Mouse (Mus musculus) right cerebral cortex, postnatal 10 days (tissue): ENCODE results near the gene Wnt6.

Experiments used
- DNase-seq, 2 experiments: peaks; one replicate each; pipeline ENCODE4 v3.0.0; 2021; ENCODE audit warnings: low spot score in 2 of 2

Gene Wnt6

DNA sequence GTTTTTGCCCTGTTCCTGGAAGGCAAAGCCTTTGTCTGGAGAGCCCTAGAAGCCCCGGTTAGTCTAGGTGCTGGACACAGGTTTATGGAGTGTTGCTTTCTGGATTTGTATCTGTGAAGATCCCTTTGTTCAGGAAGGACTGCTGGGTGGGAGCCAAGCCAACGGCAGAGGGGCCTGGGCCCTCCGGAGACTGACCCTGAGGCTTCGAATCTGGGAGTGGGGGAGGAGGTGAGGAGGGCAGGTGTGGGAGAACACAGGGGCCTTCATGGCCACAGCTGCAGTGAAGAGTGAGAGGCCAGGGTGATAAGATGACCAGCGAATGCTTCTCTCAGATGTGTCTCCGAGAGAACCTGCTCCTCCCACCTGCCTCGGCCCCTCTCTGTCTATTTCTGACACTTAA lies 2.4 kb downstream of the Wnt6 start:
- DNase-seq: no peak

DNA sequence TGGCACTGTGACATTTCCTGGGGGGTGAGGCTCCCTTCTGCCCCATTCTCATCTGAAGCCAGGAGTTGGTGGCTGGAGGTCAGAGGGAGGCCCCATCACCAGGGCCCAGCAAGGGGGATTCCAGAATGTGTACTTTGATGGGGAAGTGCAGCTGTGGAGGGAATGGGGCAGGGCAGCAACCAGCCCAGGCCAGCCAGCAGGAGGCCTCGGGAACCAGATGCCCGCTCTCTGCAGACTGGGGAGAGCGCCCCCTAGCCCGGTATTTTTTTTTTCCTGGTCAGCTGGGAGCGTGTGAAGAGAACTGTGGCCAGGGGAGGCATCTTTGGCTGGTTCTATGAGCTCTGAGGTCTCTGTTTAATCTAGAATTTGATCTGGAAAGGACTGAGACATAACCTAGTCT lies 4.1 kb downstream of the Wnt6 start:
- peak in 1 of 2 experiments; percentile 41 for DNase-seq

DNA sequence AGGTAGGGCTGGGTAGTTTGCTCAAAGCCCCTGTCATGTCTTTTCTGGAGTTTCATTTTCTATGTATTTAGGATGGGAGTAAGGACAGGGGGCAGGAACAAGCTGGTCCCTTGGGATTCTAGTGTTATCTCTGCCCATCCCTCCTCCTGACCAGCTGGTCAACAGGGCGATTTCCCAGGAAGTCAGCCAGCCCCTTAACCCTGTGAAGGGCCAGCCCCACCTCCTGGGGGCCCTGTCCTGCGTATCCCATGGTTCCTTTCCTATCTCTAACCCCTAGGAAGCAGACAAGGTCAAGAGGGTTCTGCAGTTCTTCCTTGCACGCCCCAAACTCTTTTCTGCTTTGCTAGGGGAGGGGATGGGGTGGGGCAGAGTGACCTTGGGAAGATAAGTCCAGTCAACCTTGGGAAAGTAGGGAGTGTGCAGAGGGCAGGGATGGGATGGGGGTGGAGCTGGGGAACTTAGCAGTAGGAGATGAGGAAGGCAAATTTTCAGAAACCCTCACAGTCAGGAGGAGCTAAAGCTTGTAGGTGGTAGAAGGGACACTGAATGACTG lies 7.3 kb downstream of the Wnt6 start:
- DNase-seq: no peak

DNA sequence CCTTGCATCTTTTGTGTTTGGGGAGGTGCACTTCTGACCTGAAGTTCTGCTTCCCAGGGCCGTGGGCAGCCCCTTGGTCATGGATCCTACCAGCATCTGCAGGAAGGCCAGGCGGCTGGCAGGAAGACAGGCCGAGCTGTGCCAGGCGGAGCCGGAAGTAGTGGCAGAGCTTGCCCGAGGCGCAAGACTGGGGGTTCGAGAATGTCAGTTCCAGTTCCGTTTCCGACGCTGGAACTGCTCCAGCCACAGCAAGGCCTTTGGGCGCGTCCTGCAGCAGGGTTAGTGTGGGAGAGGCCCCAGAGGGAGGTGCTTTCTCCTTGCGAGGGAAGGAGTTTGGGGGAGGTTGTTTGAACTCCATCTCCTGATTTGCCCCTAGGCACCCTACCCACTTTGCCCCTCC lies 10.4 kb downstream of the Wnt6 start:
- no peak for DNase-seq

DNA sequence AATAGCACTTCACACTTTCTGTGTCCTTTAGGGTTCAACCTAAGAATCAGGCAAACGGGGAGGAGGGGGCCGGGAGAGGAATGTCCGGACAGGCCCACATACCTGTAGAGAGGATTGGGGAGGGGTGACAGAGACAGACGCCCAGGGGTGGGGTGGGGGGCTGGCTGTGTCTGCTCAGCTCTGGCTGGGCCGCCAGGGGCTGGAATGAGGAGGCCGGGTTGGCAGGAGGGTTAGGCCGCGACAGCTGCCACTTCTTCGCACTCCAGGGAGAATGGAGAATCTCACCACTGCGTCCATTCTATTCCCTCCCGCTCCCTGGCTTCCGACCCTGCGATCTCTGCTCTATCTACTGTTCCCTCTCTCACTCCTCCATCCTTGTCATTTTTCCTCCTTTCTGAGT lies 11.9 kb downstream of the Wnt6 start:
- no peak for DNase-seq

DNA sequence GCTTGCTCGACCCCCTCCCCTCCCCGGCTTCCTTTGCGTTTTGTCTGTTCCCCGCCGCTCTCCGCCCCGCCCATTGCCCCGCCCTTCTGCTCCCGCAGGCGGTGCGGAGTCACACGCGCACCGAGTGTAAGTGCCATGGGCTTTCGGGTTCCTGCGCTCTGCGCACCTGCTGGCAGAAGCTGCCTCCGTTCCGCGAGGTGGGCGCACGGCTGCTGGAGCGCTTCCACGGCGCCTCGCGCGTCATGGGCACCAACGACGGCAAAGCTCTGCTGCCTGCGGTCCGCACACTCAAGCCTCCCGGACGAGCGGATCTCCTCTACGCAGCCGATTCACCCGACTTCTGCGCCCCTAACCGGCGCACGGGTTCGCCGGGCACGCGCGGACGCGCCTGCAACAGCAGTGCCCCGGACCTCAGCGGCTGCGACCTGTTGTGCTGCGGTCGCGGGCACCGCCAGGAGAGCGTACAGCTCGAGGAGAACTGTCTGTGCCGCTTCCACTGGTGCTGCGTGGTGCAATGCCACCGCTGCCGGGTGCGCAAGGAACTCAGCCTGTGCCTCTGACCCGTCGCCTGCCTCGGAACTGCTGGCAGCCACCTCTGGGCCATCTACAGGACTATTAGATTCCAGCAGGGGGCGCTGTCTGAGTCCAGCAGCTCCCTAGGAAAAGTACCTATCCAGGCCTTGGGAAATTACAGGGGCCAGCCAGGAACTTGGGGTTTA lies 12.5 kb downstream of the Wnt6 start:
- peak in 1 of 2 experiments; percentile 64 for DNase-seq

DNA sequence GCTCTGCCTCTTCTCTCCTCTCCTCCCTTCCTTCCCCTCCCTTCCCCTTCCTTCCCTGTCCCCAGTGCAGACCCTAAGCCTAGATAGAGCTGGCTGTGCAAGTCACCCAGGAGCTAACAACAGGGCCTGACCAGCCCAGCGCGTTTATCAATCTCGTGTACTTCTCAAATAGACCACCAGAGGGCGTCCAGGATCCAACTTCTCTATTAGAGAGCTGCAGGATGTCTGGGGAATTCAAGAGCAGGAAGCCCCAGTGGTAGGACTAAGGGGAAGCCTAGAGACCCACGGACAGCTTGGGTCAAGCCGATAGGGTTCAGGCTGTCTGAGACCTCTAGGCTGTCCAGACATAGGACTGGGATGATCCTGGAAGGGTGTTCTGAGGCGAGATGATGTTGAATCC lies 16.2 kb downstream of the Wnt6 start:
- DNase-seq: peak; percentile 86 to 88

DNA sequence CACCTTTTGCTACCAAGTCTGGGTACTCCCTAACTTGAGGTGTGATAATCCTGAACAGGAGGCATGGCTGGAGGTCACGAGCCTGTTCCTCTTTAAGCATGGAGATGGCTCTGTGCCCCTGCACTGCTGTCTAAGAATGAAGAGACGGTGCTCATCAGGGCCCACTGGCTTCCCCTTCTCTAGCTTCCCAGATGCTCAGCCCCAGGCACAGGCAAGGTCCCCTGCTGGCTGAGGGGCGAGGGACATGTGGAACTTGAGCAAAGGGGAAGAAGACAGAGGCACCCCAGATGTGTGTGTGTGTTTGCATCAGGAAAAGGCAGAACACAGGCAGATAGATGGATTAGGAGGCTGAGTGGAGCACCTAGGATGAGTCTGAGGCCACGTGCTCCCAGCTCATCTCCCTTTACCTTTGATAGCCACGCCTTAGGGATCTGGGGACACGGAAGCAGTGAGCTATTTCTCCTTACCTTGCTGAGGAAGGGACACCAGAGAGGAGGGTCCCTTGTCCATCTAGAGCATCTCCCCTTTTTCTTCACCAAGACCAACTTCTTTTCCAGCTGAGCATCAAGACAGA lies 17.0 kb downstream of the Wnt6 start:
- no peak for DNase-seq

DNA sequence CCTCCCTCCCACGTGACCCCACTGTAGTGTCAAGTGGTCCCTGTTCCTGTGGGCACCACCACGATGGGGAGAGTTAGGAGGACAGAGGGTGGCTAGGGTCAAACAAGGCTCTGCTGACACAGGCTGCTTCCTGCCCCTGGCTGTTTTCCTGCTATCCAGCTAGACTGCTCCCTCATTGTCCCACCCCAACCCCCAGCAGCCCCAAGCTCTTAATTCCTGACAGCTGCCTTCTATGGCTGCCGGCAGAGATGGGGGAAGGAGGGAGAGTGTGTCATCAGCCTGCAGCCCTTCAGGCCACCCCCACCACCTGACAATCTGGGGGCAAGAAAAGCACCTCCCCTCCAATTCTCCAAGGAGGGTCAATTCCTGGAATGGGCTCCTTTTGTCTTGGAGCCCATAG lies 18.4 kb downstream of the Wnt6 start:
- DNase-seq: no peak

DNA sequence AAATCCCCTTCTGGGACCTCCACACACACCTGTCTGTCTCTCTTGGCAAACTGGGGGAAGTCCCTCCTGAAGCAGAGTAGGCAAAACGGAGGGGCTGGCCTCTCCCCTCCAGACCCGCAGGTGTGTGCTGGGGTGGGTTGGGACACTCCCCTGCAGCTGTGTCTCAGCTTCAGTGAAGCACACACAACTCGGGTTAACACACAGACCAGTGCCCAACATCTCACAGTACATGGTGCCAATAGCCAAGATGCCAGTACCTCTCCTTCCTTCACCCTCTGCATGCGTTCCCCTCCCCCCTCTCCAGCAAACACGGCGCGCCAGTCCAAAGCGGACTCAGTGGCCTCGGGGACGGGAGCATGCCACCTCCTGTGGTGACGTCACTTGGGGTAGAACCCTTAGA lies 19.6 kb downstream of the Wnt6 start, which contains the start of gene Wnt10a:
Gene Wnt10a (plus strand): TSS at position 268 of the 400 bp plus-strand sequence.
- no peak for DNase-seq

DNA sequence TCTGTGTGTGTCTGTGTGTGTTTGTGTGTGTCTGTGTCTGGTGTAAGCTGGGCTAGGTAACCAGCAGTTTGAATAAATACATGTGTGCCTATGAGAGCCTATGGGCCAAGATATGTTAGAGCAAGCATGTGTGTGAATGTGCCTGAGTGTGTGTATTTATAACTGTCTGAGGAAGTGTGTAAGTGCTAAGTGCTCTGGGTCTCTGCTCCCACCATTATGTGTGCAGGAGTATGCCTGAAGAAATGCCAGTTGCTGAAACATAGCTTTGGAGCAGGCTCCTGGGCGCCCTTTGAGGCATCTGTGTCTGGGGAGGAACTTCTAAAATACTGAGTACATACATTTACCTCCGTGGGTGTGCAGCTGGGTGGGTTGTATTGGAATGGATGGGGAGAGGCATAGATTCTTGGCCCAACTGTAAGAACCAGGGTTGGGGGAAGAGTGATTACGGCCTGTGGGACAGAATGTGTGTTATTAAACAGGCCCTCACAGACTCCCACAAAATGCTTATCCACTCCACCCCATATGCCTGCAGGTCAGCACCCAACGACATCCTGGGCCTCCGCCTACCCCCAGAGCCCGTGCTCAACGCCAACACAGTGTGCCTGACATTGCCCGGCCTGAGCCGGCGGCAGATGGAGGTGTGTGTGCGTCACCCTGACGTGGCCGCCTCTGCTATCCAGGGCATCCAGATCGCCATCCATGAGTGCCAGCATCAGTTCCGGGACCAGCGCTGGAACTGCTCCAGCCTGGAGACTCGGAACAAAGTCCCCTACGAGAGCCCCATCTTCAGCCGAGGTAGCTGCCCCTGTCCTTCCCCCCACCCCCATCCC lies 21.4 kb downstream of the Wnt6 start:
- no peak for DNase-seq

DNA sequence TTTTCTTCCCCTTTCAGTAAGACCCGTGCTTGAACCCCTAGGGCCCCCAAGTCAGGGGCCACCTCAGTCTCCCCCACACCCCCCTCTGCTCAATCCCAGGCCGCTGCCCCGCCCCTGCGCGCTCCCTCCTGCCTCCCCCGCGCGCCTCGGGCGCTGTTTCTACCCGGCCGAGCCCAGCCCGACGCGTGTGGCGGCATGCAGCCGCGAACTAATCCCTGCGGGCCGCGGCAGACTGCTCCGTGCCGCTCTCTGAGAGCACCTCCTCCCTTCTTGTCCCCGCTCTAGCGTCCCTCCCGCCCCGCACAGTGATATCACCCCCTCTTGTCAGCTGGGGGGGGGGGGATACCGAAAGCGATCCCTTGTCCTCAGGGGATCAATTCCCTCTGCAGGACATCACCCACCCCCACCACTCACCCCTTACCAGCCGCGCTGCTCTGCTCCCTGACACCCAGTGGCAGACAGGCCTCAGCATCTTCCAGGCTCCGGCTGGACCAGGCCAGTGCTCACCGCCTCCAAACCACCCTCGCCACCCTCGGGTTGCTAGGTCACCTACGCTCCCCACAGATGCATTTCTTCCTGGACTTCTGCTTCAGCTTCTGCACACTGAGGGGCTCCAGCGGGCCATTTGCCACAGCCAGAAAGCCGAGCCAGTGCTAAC lies 22.9 kb downstream of the Wnt6 start:
- DNase-seq: no peak

DNA sequence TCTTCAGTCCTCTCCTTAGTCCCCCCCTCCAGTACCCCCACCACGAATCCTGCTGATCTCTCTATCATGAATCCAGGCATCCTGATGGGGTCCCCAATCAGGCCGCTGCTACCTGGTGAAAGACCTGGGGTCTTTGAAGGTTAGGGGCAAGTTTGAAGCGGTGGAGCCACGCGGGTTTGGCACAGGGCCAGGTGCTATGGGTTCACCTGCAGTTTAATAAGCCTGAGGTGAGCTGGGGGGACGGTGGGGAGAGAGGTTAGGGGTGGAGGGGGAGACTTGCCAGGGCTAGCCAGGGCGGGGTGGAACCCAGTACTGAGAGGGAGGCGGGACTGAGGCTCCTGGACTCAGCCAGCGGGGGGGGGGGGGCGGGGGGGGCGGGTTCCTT lies 23.4 kb downstream of the Wnt6 start:
- no peak for DNase-seq

DNA sequence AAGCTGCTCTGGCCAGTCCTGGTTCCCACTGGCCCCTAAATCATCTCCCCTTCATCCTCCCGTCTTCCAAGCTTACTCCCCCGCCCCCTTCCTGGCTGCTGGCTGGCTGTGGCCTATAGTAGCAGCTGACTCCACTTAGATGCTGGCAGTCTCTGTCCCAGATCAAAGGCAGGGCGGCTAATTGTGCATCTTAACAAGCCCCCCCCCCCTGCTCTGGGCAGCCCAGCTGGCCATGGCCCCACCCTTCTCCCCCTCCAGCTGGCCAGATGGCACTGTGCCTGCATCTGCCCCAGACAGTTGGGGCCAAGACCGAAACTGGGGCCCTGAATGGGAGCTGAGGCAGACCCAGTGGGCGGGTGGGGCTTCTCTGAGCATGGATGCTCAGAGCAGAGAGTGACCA lies 25.8 kb downstream of the Wnt6 start:
- DNase-seq: peak; percentile 77 to 83

DNA sequence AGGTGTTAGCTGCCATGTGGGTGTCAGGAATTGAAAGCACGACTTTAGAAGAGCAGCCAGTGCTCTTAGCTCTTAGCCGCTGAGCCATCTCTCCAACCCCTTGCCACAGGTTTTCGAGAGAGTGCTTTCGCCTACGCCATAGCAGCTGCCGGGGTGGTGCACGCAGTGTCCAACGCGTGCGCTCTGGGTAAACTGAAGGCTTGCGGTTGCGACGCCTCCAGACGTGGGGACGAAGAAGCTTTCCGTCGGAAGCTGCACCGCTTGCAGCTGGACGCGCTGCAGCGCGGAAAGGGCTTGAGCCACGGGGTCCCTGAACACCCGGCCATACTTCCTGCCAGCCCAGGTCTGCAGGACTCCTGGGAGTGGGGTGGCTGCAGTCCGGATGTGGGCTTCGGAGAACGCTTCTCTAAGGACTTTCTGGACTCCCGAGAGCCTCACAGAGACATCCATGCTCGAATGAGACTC lies 28.8 kb downstream of the Wnt6 start:
- DNase-seq: peak in 1 of 2 experiments; percentile 36

DNA sequence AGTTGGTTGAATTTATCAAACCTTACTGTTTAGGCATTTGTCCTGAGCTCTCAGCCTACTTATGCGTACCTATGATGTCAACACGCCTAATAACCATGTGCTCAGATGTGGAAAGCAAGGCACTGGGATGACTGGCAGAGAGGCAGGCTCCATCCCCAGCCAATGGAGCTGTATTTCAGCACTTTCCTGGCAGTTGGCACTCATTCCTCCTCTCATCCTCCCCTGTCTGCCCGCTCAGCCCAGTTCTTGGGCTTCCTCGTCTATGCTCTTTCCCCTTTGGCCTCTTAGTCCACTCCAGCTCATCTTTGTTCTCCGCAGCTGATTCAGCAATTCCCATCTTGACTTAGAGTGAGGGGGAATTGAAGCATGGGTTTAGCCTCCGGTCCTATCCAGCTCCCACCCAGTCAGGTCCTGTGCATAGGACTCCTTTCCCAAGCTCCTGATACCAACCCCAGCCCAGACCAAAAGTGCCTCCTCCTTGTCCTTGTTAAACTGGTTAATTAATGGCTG lies 30.0 kb downstream of the Wnt6 start:
- DNase-seq: no peak

DNA sequence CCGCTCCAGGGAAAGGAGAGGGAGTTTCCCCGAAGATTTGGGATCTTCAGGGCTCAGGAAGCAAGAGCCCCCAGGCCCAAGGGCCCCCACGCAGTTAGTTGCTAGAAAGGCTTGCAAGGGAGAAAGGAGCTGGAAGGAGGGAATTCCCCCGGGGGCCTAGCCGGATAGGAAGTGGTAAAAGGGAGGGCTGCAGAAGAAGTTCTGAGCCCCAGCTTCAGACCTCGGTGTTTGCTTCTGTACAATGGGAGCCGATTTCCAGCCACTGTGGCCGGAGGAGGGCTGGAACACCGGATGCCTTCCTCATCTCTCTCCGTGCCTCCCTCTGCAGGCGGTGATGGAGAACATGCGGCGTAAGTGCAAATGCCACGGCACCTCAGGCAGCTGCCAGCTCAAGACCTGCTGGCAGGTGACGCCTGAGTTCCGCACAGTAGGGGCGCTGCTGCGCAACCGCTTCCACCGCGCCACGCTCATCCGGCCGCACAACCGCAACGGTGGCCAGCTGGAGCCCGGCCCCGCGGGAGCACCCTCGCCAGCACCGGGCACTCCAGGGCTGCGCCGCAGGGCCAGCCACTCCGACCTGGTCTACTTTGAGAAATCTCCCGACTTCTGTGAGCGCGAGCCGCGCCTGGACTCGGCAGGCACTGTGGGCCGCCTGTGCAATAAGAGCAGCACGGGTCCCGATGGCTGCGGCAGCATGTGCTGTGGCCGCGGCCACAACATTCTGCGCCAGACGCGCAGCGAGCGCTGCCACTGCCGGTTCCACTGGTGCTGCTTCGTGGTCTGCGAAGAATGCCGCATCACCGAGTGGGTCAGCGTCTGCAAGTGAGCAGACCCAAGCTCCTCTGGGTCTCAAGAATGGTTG lies 31.3 kb downstream of the Wnt6 start:
- DNase-seq: peak; percentile 75 to 81

DNA sequence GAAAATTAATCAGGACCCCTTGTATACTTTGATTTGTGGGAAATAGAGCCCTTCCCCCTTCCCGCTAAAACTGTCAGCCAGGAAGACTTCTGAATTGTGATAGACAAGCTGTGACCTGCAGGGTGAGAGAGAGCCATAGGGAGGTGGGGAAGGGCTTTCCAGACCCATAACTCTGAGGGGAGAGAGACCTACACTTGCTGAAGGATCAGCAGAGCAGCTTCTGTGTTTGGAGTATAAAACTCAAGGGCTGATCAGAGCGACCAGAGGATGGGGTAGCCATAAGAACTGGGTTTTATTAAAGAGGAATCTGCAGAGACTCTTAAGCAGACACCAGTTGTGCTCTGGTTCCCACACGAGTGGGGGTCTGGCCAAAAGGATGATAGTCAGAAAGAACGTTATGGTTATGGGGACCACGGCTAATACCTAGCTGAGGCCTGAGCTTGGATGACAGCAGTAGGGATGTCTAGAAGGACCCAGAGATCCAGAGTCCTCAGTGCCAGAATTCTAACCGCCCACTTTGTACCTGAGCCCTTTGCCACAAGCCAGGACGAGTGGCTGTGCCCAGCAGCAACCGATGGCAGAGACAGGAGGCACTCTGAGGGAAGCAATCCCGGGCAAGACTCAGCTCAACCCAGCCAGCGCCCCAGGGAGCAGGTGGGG lies 32.6 kb downstream of the Wnt6 start:
- DNase-seq: no peak

DNA sequence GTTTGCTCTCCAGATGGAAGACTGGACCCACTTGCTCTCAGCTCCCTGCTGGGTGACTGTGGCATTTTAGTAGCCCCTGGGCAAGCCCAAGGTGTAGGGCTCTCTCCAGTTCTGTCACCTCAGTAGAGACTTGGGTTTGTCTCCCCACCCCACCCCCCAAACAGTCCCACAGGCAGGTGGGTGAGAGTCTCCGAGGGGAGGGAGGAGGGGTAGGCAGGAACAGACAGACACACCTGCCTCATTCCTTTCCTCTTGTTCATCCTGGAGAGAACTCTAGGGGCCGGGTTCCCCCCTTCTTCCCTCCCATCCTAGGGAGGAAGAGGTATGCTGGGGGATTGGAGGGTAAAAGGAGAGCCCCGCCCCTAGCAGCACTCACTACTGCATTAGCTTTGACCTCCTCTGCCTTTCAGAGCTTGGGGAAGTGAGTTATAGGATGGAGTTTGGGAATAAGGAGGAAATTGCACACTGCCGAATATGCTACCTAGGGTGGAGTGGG lies 33.7 kb downstream of the Wnt6 start:
- DNase-seq: no peak

DNA sequence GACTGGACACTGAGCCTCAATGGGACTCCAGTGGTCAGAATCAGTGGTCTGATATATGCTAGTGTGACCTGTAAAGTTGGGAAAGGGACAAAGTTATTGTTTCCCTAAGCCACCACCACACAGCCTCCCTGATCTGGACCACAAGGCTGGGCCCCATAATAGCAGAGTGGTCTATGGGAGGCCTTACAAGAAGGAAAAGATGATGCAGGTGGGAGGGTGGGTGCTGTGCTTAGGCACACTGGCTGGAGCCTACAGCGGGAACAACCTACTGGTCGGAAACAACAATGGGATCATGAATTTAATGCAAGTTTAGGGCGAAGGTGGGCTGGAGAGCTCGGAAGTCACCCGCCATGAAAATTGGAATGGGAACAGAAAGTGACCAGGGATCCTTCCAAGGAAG lies 34.2 kb downstream of the Wnt6 start:
- DNase-seq: no peak
